Mouse (Mus musculus) urinary bladder, postnatal 36 days (tissue): ENCODE data around the gene Etv4.

Source experiments
- DNase-seq, 2 experiments: peaks; one replicate each; pipeline ENCODE4 v3.0.0; 2022; ENCODE audit warnings: low spot score in 2 of 2, mixed read lengths in 1 of 2

The Etv4 gene

GRCm38 (mm10) chr11:101785143-101785851 lies at the start of gene Etv4:
Etv4 (minus strand) TSS chr11:101785371.
- peak; percentile 64 to 82 for DNase-seq

GRCm38 (mm10) chr11:101832001-101832400 lies 46.8 kb upstream of the Etv4 start:
- DNase-seq, result no peak

GRCm38 (mm10) chr11:101830616-101831015 lies 45.4 kb upstream of the Etv4 start:
- no peak for DNase-seq

DNA sequence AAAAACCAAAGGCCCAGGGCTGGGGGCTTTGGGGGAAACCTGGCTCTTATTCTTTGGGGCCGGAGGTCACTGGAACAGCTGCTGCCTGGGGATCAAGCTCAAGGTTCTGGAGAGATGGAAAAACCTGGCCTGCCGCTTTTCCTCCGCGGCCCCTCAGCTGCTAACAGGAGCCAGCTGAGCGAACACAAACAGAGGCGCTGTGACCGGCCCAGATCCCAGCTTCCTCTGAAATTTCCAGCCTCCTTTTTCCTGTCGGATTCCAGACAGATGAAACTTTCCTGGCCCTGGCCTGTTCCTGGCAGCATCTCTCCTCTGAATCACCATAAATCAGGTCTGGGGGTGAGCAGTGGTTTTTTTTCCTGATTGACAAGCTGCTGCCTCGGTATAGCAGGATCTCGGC lies 44.9 kb upstream of the Etv4 start:
- DNase-seq, result peak in 1 of 2 experiments; percentile 16

GRCm38 (mm10) chr11:101828718-101829117 lies 43.5 kb upstream of the Etv4 start:
- no peak for DNase-seq

GRCm38 (mm10) chr11:101823210-101823609 lies 38.0 kb upstream of the Etv4 start:
- no peak for DNase-seq

DNA sequence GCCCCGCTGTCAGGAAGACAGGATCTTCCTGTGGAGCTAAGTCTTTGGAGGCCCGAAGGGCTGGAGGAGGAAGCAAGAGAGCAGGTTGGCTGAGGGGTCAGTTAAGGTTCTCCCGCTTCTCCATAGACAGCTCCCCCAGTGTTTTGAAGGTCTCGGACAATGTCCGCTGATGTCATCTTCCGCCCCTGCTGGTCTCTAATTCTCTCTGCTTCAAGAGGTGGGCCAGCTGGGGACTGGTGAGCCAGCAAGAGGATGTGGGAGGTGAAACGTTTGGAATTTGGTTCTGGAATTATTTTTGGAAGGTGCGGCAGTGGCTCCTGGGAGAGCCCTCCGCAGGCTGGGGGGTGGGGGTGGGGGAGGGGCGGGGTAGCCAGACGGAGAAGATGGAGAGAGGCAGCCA lies 35.7 kb upstream of the Etv4 start:
- DNase-seq, result no peak

DNA sequence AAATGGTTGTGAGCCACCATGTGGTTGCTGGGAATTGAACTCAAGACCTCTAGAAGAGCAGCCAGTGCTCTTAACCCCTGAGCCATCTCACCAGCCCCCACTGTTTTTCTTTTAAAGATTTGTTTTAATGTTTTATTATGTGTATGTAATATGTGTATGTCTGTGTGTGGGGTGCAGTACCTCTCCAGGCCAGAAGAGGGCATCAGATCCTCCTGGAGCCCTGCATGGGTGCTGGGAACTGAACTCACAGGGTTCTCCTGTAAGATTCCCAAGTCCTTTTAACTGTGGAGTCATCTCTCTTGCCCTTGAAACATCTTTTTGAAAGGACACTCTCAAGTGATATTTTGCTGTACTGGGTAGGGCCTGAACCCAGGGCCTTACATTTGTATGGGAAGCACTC lies 34.7 kb upstream of the Etv4 start:
- DNase-seq, result no peak

- no peak for DNase-seq
Measured at GRCm38 (mm10) chr11:101815103-101816085, 30.2 kb upstream of the Etv4 start.

GRCm38 (mm10) chr11:101814375-101815102 lies 29.4 kb upstream of the Etv4 start:
- DNase-seq, result peak; percentile 64 to 68

GRCm38 (mm10) chr11:101813259-101813658 lies 28.1 kb upstream of the Etv4 start:
- DNase-seq, result peak; percentile 76 to 78

DNA sequence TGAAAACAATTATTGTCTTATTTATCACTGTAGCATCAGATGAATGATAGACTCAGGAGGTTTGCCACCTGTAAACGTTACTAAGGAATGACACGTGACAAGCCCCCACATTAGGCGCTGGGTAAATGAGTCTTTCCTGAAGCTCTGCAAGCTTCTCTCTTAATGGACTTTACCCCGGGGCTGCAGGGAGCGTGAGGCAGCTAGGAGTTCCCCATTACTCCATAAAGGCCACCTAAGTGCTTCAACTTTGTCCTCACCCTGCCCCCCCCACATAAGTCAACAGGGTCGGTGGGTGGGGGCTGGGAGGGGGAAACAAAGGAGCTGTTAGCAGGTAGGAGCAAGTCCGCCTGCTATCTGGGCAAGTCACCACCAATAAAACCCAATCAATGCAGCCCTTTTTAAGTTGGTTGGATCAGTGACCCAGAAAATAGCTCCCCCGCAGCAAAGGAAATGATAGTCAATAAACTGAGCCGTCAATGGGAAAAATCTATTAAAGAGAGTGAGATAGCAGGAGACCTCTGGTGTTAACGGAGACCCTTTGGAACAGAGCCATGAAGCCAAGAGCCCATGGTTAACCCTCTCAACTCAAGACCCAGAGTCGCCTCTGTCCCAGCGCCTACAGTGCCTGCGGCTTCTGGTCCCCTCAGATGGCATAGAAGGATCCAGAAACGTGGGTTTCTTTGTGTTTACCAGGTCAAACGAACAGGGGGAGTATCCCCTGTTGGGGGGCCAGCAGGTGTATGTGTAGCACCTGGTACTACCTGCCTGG lies 24.1 kb upstream of the Etv4 start:
- no peak for DNase-seq

DNA sequence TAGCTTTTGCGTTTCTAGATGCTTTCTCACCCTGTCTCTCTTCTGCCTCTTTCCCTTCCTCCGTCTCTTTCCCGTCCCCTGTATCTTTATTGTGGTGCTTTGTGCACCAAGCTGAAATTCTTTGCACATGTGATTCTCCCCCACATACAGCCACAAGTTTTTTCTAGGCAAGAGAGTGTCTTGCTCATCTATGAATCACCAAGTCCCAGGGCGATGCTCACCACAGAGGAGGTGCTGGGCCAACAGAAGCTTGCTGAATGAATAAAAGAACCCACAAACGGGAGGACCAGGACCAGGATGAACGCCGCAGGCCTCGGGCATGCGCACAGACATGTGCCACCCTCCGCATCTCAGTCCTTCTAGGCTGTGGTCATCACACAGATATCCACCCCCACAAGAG lies 22.1 kb upstream of the Etv4 start:
- DNase-seq, result no peak

GRCm38 (mm10) chr11:101806741-101807140 lies 21.6 kb upstream of the Etv4 start:
- DNase-seq, result no peak

DNA sequence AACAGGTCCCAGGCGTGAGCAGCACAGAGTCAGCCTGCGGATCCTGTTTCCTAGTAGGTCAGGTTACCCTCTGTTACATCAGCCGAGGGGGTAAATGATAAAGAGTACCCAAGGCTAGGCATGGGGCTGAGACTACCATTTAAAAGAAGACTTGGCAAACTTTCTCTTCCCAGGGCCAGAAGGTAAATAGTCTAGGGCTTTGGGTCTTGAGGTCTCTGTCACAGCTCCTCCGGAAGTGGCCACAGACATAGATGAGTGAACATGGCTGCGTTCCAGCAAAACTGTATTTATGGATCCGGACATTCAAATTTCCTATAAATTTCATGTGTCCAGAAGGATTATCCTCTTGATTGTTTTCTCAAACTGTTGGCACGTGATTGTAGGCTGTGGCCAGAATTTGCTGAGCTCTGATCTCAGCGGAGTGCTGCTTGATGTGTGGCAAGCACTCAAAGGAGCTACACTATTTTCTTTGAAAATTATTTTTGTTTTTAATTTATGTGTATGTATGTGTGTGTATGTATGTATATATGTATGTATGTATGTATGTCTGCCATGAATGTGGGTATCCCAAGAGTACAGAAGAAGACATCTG lies 20.0 kb upstream of the Etv4 start:
- DNase-seq, result no peak

DNA sequence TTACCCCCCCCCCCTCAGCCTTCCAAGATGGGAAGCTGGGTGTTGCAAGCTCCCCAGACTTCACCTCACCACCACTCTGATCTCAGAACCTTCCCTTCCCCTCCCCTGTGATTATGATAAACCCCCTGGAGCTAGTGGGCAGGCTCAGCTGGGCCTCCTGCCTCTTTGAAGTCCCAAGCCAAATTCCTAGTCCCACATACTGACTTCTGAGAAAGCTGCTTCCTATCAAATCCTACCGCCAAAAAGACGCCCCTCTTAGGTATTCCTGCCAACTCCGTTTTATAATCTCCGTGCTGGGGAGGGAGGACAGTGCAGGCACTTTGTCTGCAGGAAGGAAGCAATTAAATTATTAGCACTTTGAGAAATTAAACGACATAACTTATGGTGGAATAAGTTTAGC lies 16.2 kb upstream of the Etv4 start:
- no peak for DNase-seq

DNA sequence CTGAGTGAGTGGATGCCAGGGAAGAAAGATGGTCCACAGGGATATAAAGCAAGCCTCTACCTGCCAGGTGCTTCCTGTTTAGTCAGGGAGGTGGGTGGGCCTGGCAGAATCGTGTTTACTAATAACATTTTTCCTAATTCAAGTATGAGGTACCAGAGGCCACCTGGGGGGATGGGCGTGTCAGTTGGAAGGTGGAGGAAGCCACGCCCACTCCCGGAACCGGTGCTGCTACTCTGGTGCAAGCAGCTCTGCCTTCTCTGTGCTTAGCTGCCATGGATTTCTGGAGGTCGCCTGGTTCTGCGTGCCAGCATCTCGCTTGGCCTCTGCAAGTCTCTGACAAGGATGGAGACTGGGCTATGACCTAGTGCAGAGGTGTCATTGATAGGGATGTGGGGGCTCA lies 12.9 kb upstream of the Etv4 start:
- peak; percentile 48 to 64 for DNase-seq

- no peak for DNase-seq
Measured at GRCm38 (mm10) chr11:101797355-101797754, 12.2 kb upstream of the Etv4 start.

- DNase-seq, result no peak
Measured at GRCm38 (mm10) chr11:101790811-101791526, 5.8 kb upstream of the Etv4 start.

GRCm38 (mm10) chr11:101787432-101787831 lies 2.3 kb upstream of the Etv4 start:
- no peak for DNase-seq
